Mouse (Mus musculus) right cerebral cortex, postnatal 36 days (tissue): ENCODE measurements around the gene Thnsl1.
"Not testable (repeated sequence)": the region's sequence is repeated elsewhere in the genome, so short reads cannot be mapped to it uniquely, and the experiment has no call there.

Experiments used
- DNase-seq, 2 experiments: peaks; one replicate each; pipeline ENCODE4 v3.0.0; 2022; ENCODE audit warnings: low spot score in 2 of 2, mixed read lengths in 1 of 2

Thnsl1 gene

DNA sequence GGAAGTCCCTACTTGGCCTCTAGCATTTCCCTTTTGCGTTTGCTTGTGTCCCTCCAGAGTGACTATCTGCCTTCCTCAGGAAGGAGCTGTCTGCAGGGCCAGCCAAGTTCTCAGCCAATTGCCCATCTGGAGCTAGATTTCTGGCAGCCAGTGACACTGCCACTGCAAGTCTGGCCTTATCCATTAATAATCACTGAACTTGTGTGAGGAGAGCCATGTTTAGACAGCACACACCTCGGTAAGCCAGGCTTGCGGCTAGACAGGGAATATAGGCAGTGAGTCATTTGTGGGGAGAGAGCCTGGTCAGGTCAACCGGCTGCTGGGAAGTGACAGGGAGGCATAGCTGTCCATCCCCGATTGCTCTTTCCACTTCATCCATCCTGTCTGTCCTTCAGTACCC is 31.3 kb downstream of the Thnsl1 start:
- DNase-seq, result no peak

DNA sequence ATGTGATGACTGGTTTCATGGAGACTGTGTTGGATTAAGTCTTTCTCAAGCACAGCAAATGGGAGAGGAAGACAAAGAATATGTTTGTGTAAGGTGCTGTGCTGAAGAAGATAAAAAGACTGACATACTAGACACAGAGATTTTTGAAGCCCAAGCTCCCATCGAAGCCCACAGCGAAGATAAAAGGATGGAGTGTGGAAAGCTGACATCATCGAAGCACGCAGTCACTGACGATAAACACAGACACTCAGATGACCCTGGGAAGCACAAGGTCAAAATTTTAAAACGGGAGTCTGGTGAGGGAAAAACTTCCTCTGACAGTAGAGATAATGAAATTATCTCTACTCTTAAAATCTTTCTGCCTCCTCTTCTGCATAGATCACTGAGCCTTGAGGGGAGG is 38.6 kb downstream of the Thnsl1 start:
- DNase-seq, result not testable (repeated sequence)

- DNase-seq, result no peak
Measured at GRCm38 (mm10) chr2:21244986-21245385, 39.5 kb downstream of the Thnsl1 start.

DNA sequence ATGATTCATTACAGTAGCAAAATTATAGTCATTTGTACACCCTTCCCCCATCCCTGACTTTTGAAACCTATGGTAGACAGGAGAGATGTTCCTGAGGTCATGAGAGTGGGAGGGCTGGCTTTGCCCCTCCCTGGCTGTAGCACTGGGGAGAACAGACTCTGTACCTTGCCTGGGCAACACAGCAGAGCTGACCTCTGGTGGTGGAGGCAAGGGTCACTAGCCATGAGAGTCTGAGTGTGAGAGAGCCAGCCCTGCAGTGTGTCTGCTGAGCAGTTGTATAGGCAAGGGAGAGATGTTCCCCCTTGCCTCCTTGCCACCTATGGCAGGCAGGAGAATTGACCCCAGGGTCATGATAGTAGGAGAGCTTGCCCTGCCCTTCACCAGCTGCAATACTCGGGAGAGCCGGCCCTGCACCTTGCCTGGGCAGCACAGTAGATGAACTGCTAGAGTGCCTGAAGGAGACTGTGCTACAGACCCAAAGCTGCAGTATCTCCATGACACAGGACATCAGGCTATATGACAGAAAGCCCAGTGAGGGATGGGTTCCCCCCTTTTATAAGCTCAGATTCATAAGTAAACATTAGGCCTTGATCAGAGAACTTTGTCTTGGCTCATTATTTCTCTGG is 40.1 kb downstream of the Thnsl1 start:
- DNase-seq, result no peak

- DNase-seq, result no peak
Measured at GRCm38 (mm10) chr2:21253644-21254043, 48.1 kb downstream of the Thnsl1 start.

DNA sequence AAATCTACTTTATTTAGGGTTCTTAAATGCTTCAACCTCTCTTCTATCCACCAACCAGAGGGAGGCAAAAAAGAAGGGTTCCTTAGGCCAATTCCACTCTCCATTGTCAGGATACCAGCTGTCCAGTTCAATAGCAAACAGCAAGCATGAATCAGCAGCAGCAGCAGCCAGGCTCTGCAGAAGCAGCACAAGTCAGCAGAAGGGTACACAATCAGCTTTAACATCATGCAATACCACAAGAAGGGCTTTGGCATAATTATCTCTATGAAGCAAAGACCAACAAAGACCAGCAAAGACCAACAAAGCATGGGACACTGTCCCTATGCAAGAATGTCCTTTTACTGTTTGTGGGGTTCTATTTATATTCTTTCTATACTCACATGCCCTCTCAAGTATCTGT is 48.8 kb downstream of the Thnsl1 start:
- no peak for DNase-seq

GRCm38 (mm10) chr2:21258281-21258680 is 52.8 kb downstream of the Thnsl1 start:
- no peak for DNase-seq

DNA sequence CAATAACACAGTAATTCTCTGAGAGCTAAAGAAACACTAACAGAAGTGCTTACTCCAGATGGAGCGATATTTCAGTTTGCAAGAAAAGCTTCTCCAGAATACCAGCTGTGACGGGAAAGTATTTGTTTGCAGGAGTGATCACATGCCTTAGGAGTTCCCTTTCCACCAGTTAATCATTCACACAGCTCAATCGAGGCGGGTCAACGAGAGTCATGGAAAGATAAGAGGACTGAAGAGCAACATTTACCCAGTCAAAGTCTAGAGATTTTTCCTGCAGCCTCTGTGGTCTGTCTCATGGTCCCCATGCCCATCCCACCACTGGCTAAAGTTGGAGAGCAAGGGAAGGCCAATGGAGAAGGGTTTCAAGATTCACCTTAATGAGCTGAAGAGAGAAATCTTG is 53.6 kb downstream of the Thnsl1 start:
- DNase-seq, result no peak

GRCm38 (mm10) chr2:21260060-21260459 is 54.5 kb downstream of the Thnsl1 start:
- no peak for DNase-seq

GRCm38 (mm10) chr2:21261370-21262006 is 56.0 kb downstream of the Thnsl1 start:
- peak in 1 of 2 experiments; percentile 47 for DNase-seq

DNA sequence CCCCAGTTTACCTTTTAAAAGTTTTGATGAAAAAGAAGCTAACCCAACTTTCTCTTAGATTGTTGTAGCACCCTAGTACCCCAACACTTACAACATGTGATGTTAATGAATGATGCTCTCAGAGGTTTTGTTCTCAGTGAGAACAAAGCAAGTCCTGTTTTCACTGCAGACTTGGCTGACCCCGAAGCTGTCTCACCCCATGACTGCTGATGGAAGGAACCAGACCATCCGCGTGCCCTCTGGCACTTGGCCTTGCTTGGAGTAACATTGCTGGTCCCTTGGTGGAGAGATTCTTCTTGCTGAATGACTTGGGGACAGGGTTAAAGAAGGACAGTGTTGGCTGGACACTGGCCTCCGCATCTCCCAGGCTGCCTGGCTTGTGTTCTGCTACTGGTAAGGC is 58.5 kb downstream of the Thnsl1 start:
- no peak for DNase-seq
